Mouse (Mus musculus) liver, embryonic 13.5 days (tissue): ENCODE measurements around the gene Ifnz. TPM values are rescaled to one million over a fixed set of nuclear protein-coding genes. Genes with fewer than 3 reads are reported as not detected.
"Not testable (repeated sequence)": the region's sequence is repeated elsewhere in the genome, so short reads cannot be mapped to it uniquely, and the experiment has no call there.

Experiments
- ATAC-seq: fragments of 200-750 bp; cut with Nextera tagmentation; 2 replicates; pipeline ENCODE4 v1.8.0; 2017; ENCODE audit warnings: low read depth, mild to moderate bottlenecking, moderate number of reproducible peaks, moderate library complexity
- DNase-seq: peaks from one replicate; pipeline ENCODE4 v3.0.0; 2022
- H3K27ac ChIP-seq: fragments of 300-500 bp; sonication (generic); 2 replicates; pipeline ENCODE4 v1.5.1; 2015; ENCODE audit warnings: moderate library complexity, mild to moderate bottlenecking, inconsistent platforms
- H3K27me3 ChIP-seq: fragments of 300-500 bp; sonication (generic); 2 replicates; pipeline ENCODE4 v1.6.1; 2015; ENCODE audit warnings: mild to moderate bottlenecking, inconsistent platforms
- H3K36me3 ChIP-seq: fragments of 300-500 bp; sonication (generic); 2 replicates; pipeline ENCODE4 v1.6.1; 2015; ENCODE audit warnings: mild to moderate bottlenecking, inconsistent platforms
- H3K4me1 ChIP-seq: fragments of 300-500 bp; sonication (generic); replicated peaks from 2 replicates; pipeline ENCODE4 v1.6.1; 2015; ENCODE audit warnings: inconsistent platforms
- H3K4me2 ChIP-seq: fragments of 300-500 bp; sonication (generic); 2 replicates; pipeline ENCODE4 v1.6.1; 2015; ENCODE audit warnings: inconsistent platforms, mild to moderate bottlenecking, moderate library complexity
- H3K4me3 ChIP-seq: fragments of 300-500 bp; sonication (generic); replicated peaks from 2 replicates; pipeline ENCODE4 v1.5.1; 2015; ENCODE audit warnings: mild to moderate bottlenecking, inconsistent platforms
- H3K9ac ChIP-seq: fragments of 300-500 bp; sonication (generic); 2 replicates; pipeline ENCODE4 v1.6.1; 2015; ENCODE audit warnings: mild to moderate bottlenecking, inconsistent platforms
- H3K9me3 ChIP-seq: fragments of 300-500 bp; sonication (generic); replicated peaks from 2 replicates; pipeline ENCODE4 v1.6.1; 2016; ENCODE audit warnings: inconsistent platforms
- WGBS: fragments of 180-500 bp; shearing (Covaris S2); methylation state at CpG from one replicate; pipeline ENCODE4 v1.1.7; 2015; ENCODE audit not compliant: insufficient replicate concordance; 5-methylcytosine and 5-hydroxymethylcytosine counted together
- polyA plus RNA-seq: library from polyadenylated mRNA; unstranded; fragments of >200 nt; fragmentation: Nextera tagmentation; extraction: Ambion mirVana; gene quantifications from 2 replicates; pipeline ENCODE4 v1.2.1, GENCODE M21; 2015

The Ifnz gene
- polyA plus RNA-seq, 1 experiment from 2014 or later, result not detected

GRCm38 (mm10) chr4:88788402-88788801 is 6.5 kb downstream of the Ifnz start, which contains the start of gene Gm13277:
Gm13277 (plus strand) TSS chr4:88788632.
- H3K36me3 ChIP-seq, H3K4me3 ChIP-seq, ATAC-seq, H3K4me2 ChIP-seq, H3K27me3 ChIP-seq, H3K4me1 ChIP-seq, H3K27ac ChIP-seq, H3K9ac ChIP-seq, H3K9me3 ChIP-seq, DNase-seq: not testable (repeated sequence)
- WGBS, result 0% methylated on average over 4 of the region's 28 CpGs

- not testable (repeated sequence) for H3K27me3 ChIP-seq, H3K4me1 ChIP-seq, H3K9ac ChIP-seq, H3K36me3 ChIP-seq, H3K27ac ChIP-seq, DNase-seq, ATAC-seq, H3K4me3 ChIP-seq, H3K9me3 ChIP-seq, H3K4me2 ChIP-seq
- no CpG with 5 or more reads among the region's 28 CpGs for WGBS
Measured at GRCm38 (mm10) chr4:88791250-88791649, 9.3 kb downstream of the Ifnz start, which contains the start of gene Gm13278. Gm13278 (plus strand) TSS chr4:88791550.

- H3K9ac ChIP-seq, ATAC-seq, H3K27me3 ChIP-seq, H3K27ac ChIP-seq, H3K4me3 ChIP-seq, H3K4me1 ChIP-seq, H3K9me3 ChIP-seq, H3K36me3 ChIP-seq, DNase-seq, H3K4me2 ChIP-seq: not testable (repeated sequence)
- WGBS, result 0% methylated on average over 12 of the region's 52 CpGs
Measured at GRCm38 (mm10) chr4:88793936-88794675, 12.2 kb downstream of the Ifnz start, which contains the start of gene Gm13275. Gm13275 (plus strand) TSS chr4:88794487.

GRCm38 (mm10) chr4:88797097-88797496 is 15.2 kb downstream of the Ifnz start, which contains the start of gene Gm13279:
Gm13279 (plus strand) TSS chr4:88797397.
- DNase-seq, H3K36me3 ChIP-seq, H3K9me3 ChIP-seq, H3K27ac ChIP-seq, H3K27me3 ChIP-seq, H3K4me2 ChIP-seq, H3K9ac ChIP-seq, ATAC-seq, H3K4me1 ChIP-seq, H3K4me3 ChIP-seq: not testable (repeated sequence)
- WGBS, result no CpG with 5 or more reads among the region's 28 CpGs

- WGBS, result 8% methylated on average over 5 of the region's 7 CpGs
- not testable (repeated sequence) for ATAC-seq
Measured at GRCm38 (mm10) chr4:88799365-88799764, 17.4 kb downstream of the Ifnz start, which contains the start of gene Gm13285. Gm13285 (plus strand) TSS chr4:88799665.

GRCm38 (mm10) chr4:88802954-88803353 is 21.0 kb downstream of the Ifnz start, which contains the start of gene Gm13287:
Gm13287 (plus strand) TSS chr4:88803254.
- not testable (repeated sequence) for DNase-seq, H3K27ac ChIP-seq, H3K36me3 ChIP-seq, H3K4me1 ChIP-seq, H3K9me3 ChIP-seq, H3K4me3 ChIP-seq, ATAC-seq, H3K9ac ChIP-seq
- no CpG with 5 or more reads among the region's 29 CpGs for WGBS
- peaks cover 11% of the 10 kb centered on the region; the same call in 1 of the 2 replicates for H3K27me3 ChIP-seq
- H3K4me2 ChIP-seq, result peak within 1 kb of the TSS; percentile 30; the same call in 1 of the 2 replicates

More at GRCm38 (mm10) chr4:88799365-88799764, 17.4 kb downstream of the Ifnz start, which contains the start of gene Gm13285:
- DNase-seq, H3K4me1 ChIP-seq, H3K36me3 ChIP-seq, H3K9me3 ChIP-seq, H3K27ac ChIP-seq, H3K4me2 ChIP-seq, H3K27me3 ChIP-seq, H3K4me3 ChIP-seq, H3K9ac ChIP-seq: not testable (repeated sequence)

- H3K9me3 ChIP-seq, H3K4me3 ChIP-seq, ATAC-seq, DNase-seq, H3K36me3 ChIP-seq, H3K4me1 ChIP-seq, H3K9ac ChIP-seq, H3K27ac ChIP-seq: not testable (repeated sequence)
- Histone ChIP-seq H3K4me2 (peak within 1 kb of the TSS; percentile 42; the same call in 1 of the 2 replicates), H3K27me3 (peaks cover 12% of the 10 kb centered on the region; the same call in 1 of the 2 replicates)
- WGBS, result no CpG with 5 or more reads among the region's 8 CpGs
Measured at GRCm38 (mm10) chr4:88805231-88805630, 23.3 kb downstream of the Ifnz start, which contains the start of gene Gm13288. Gm13288 (plus strand) TSS chr4:88805531.

- ATAC-seq, H3K36me3 ChIP-seq, H3K9me3 ChIP-seq, H3K27ac ChIP-seq, DNase-seq, H3K4me3 ChIP-seq, H3K4me1 ChIP-seq, H3K9ac ChIP-seq: not testable (repeated sequence)
- Histone ChIP-seq H3K27me3 (peaks cover 12% of the 10 kb centered on the region; the same call in 1 of the 2 replicates), H3K4me2 (peak overlapping the region; percentile 42; the same call in 1 of the 2 replicates)
- 0% methylated on average over 9 of the region's 34 CpGs for WGBS
Measured at GRCm38 (mm10) chr4:88805761-88806160, 23.8 kb downstream of the Ifnz start.

- Histone ChIP-seq H3K27ac (no peak within 1 kb of the TSS), H3K4me1 (no peaks in the 10 kb centered on the region), H3K9me3 (no peaks in the 10 kb centered on the region), H3K27me3 (0 out of 2 replicates have a peak, but pooled peaks cover 4% of the 10 kb centered on the region), H3K4me2 (no peak within 1 kb of the TSS), H3K4me3 (no peak within 1 kb of the TSS), H3K36me3 (no peaks in the 10 kb centered on the region), H3K9ac (no peak within 1 kb of the TSS)
- ATAC-seq (no peak), DNase-seq (no peak)
- WGBS, result 35% methylated on average over 3 of the region's 3 CpGs
Measured at GRCm38 (mm10) chr4:88815928-88816327, 34.0 kb downstream of the Ifnz start, which contains the start of gene Ifna7. Ifna7 (plus strand) TSS chr4:88816228.

- Histone ChIP-seq H3K27me3 (0 out of 2 replicates have a peak, but pooled peaks cover 4% of the 10 kb centered on the region), H3K36me3 (no peaks in the 10 kb centered on the region), H3K9me3 (no peaks in the 10 kb centered on the region), H3K9ac (no peak within 1 kb of the TSS), H3K27ac (no peak within 1 kb of the TSS), H3K4me2 (no peak within 1 kb of the TSS), H3K4me1 (no peaks in the 10 kb centered on the region), H3K4me3 (no peak within 1 kb of the TSS)
- DNase-seq, result no peak
- no peak for ATAC-seq
- WGBS, result 52% methylated on average over 1 of the region's 1 CpGs
Measured at GRCm38 (mm10) chr4:88819659-88820058, 37.7 kb downstream of the Ifnz start, which contains the start of gene Ifna11. Ifna11 (plus strand) TSS chr4:88819959.

GRCm38 (mm10) chr4:88822995-88823394 is 41.1 kb downstream of the Ifnz start:
- WGBS, result 19% methylated on average over 4 of the region's 4 CpGs
- no peaks in the 10 kb centered on the region for H3K36me3 ChIP-seq
- DNase-seq, result no peak
- H3K4me3 ChIP-seq, result no peak overlapping the region
- no peak for ATAC-seq
- no peak overlapping the region for H3K4me2 ChIP-seq
- no peak overlapping the region for H3K27ac ChIP-seq
- H3K4me1 ChIP-seq, result no peaks in the 10 kb centered on the region
- H3K9me3 ChIP-seq, result no peaks in the 10 kb centered on the region
- H3K27me3 ChIP-seq, result no peaks in the 10 kb centered on the region
- H3K9ac ChIP-seq, result no peak overlapping the region
